19 mouse cellular contexts compared by ENCODE assay signal in the genomic region with DNA sequence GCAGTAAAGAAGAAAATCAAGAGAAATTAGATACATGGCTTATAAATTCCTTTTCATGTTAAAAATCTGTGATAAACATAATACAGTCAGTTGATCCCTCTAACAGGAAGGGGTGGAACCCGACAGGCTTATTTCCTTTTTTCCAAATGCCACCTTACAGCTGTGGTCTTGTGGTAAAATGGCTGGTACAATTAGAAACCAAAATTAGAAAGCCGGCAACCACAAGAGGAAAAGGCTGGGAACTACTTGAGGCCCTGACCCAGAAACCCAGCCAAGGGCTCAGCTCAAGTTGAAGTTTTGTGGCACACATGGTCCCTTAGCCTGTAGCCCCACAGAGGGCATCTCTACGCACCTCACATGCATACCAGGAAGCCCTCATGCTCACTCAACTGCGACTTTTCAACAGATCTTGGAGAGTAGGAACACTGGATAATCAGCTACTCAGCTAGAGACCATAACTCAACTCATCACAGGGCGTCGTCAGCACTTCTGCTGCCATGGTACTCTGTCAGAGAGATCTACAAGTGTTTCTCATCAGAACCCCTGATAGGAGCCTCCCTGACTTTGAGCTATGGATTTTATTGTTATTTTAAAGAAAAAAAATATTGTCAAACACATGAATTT.
A peak's percentile ranks its signal among the peaks of the same experiment; 100 is the strongest.
DNase-seq lines count a peak whose midpoint lies in the region; ATAC-seq and TF ChIP-seq lines count a peak whose summit lies in the region.
"Had no signal": no experiment of that assay in that cellular context is flagged by ENCODE, and none has a peak within 500 bp of the region (broad histone marks: within the 10 kb centered on the region; RNA-seq: fewer than 3 reads in every experiment).

No protein-coding gene starts in this region.

- ATAC-seq in heart, embryonic 14.5 days (ENCODE audit: insufficient number of reproducible peaks, insufficient read depth, low FRiP score, low read depth): no peak
- ATAC-seq in limb, embryonic 13.5 days (ENCODE audit: low FRiP score, low read depth): no peak; the same call in 1 of the 2 replicates
- ATAC-seq in lung, postnatal 0 days: no peak
- no peak for ATAC-seq in midbrain, embryonic 15.5 days (replicated peaks)
- ATAC-seq: CD4-positive, CD25-positive, alpha-beta regulatory T cell, adult 4 months; forebrain, embryonic 13.5 days; intestine, postnatal 0 days; midbrain, embryonic 16.5 days had no signal

- H3K4me1 ChIP-seq in heart, embryonic 14.5 days (ENCODE audit: control insufficient read depth in 2 of 2, insufficient read depth in 2 of 2, low read length in 2 of 2): peaks cover 8 to 24% of the 10 kb centered on the region in 2 experiments
- H3K4me1 ChIP-seq in heart, adult 2 months (ENCODE audit: control insufficient read depth, insufficient read depth, low read length): peaks cover 2% of the 10 kb centered on the region
- peaks cover 13 to 32% of the 10 kb centered on the region in 2 experiments; a peak in 3 of 4 replicates for H3K4me1 ChIP-seq in CH12.LX (ENCODE audit: control insufficient read depth in 1 of 2, insufficient read depth in 2 of 2)
- peaks cover 21% of the 10 kb centered on the region for H3K4me1 ChIP-seq in limb, embryonic 13.5 days
- no peaks in the 10 kb centered on the region for H3K4me1 ChIP-seq in lung, postnatal 0 days (ENCODE audit: insufficient read depth, low read depth, low read length)
- H3K4me1 ChIP-seq in midbrain, embryonic 15.5 days: no peaks in the 10 kb centered on the region
- H3K4me1 ChIP-seq: forebrain, embryonic 13.5 days; hindbrain, embryonic 12.5 days; neural tube, embryonic 15.5 days had no signal

- H3K27ac ChIP-seq in heart, embryonic 14.5 days (replicated peaks in 1 of 2; ENCODE audit: control insufficient read depth in 1 of 2, insufficient read depth in 1 of 2, low read depth in 2 of 2, low read length in 2 of 2): peak overlapping the region; percentile 53 to 55
- H3K27ac ChIP-seq in heart, adult 2 months: no peak overlapping the region
- no peak overlapping the region for H3K27ac ChIP-seq in CH12.LX (ENCODE audit: insufficient read depth, low read depth)
- H3K27ac ChIP-seq in limb, embryonic 13.5 days: peak overlapping the region; percentile 33; the same call in 1 of the 2 replicates
- no peak overlapping the region for H3K27ac ChIP-seq in lung, postnatal 0 days (ENCODE audit: low read length)
- no peak overlapping the region for H3K27ac ChIP-seq in midbrain, embryonic 15.5 days
- H3K27ac ChIP-seq: forebrain, embryonic 13.5 days; hindbrain, embryonic 12.5 days; limb, embryonic 12.5 days; neural tube, embryonic 15.5 days had no signal

- no peak for TF ChIP-seq RAD21 in CH12.LX (IDR thresholded peaks at IDR 0.05; ENCODE audit: low read depth, low read length)

- no peak overlapping the region for H3K9ac ChIP-seq in heart, embryonic 14.5 days (ENCODE audit: low read length)
- no peak overlapping the region for H3K9ac ChIP-seq in heart, adult 2 months (ENCODE audit: low read depth, low read length)
- no peak overlapping the region for H3K9ac ChIP-seq in CH12.LX (ENCODE audit: insufficient read depth, low read depth)
- H3K9ac ChIP-seq in limb, embryonic 13.5 days: no peak overlapping the region
- H3K9ac ChIP-seq in lung, postnatal 0 days (replicated peaks; ENCODE audit: low read depth): no peak overlapping the region
- no peak overlapping the region for H3K9ac ChIP-seq in midbrain, embryonic 15.5 days
- H3K9ac ChIP-seq: forebrain, embryonic 13.5 days; hindbrain, embryonic 12.5 days; limb, embryonic 12.5 days; lung, embryonic 14.5 days; neural tube, embryonic 15.5 days had no signal

- TF ChIP-seq CTCF in heart, adult 2 months (IDR thresholded peaks at IDR 0.05): no peak
- no peak for TF ChIP-seq CTCF in CH12.LX (conservative IDR thresholded peaks at IDR 0.05 in 1 of 2, IDR thresholded peaks at IDR 0.05 in 1 of 2; ENCODE audit: low read depth in 2 of 2, low read length in 2 of 2)
- no peak for TF ChIP-seq CTCF in lung, postnatal 0 days (IDR thresholded peaks at IDR 0.05)

- DNase-seq in heart, adult 2 months: no peak
- no peak for DNase-seq in CH12.LX (ENCODE audit: extremely low read depth)
- peak; percentile 38 for DNase-seq in embryo, embryonic 10.5 days (ENCODE audit: low spot score)
- no peak for DNase-seq in lung, postnatal 0 days (ENCODE audit: low spot score)
- no peak for DNase-seq in lung, postnatal 10 days
- DNase-seq: adrenal gland, adult 8-10 months; gastrocnemius, postnatal 10 days; lung, embryonic 14.5 days; thymus, adult 18-20 months had no signal

- H3K79me2 ChIP-seq in heart, adult 2 months (replicated peaks; ENCODE audit: control insufficient read depth, insufficient read depth, low read length): no peaks in the 10 kb centered on the region
- H3K79me2 ChIP-seq in CH12.LX (replicated peaks; ENCODE audit: control insufficient read depth, extremely low read depth, insufficient read depth, poor library complexity, severe bottlenecking): no peaks in the 10 kb centered on the region

- intact Hi-C loops in heart, adult 2 months (cut with DNase I): loop anchor here (10.0 kb wide), 1 partner anchor 631 kb away; no protein-coding TSS in a partner anchor

- no peaks in the 10 kb centered on the region for H3K9me3 ChIP-seq in heart, embryonic 14.5 days (ENCODE audit: control insufficient read depth, low read length)
- H3K9me3 ChIP-seq in CH12.LX (replicated peaks; ENCODE audit: low read length): no peaks in the 10 kb centered on the region
- H3K9me3 ChIP-seq in limb, embryonic 13.5 days: no peaks in the 10 kb centered on the region
- no peaks in the 10 kb centered on the region for H3K9me3 ChIP-seq in lung, postnatal 0 days (ENCODE audit: low read length)
- no peaks in the 10 kb centered on the region for H3K9me3 ChIP-seq in midbrain, embryonic 15.5 days
- H3K9me3 ChIP-seq: forebrain, embryonic 13.5 days; hindbrain, embryonic 12.5 days; limb, embryonic 12.5 days; neural tube, embryonic 15.5 days had no signal

- H3K27me3 ChIP-seq in heart, embryonic 14.5 days (ENCODE audit: control insufficient read depth, insufficient read depth, low read length): no peaks in the 10 kb centered on the region
- no peaks in the 10 kb centered on the region for H3K27me3 ChIP-seq in heart, adult 2 months (ENCODE audit: control insufficient read depth, insufficient read depth, low read length)
- no peaks in the 10 kb centered on the region for H3K27me3 ChIP-seq in CH12.LX (replicated peaks)
- H3K27me3 ChIP-seq in limb, embryonic 13.5 days: no peaks in the 10 kb centered on the region
- no peaks in the 10 kb centered on the region for H3K27me3 ChIP-seq in lung, postnatal 0 days (replicated peaks; ENCODE audit: insufficient read depth, low read length)
- no peaks in the 10 kb centered on the region for H3K27me3 ChIP-seq in midbrain, embryonic 15.5 days (replicated peaks)
- H3K27me3 ChIP-seq: forebrain, embryonic 13.5 days; hindbrain, embryonic 12.5 days; limb, embryonic 12.5 days; neural tube, embryonic 15.5 days had no signal

- dilution Hi-C loops in CH12.LX (cut with MboI; ENCODE audit: extremely low pct_ligation_motif_present, extremely low pct_unique_long_range_greater_than_20kb, low sequenced_read_pairs): no loop called here

- 46% methylated on average over 6 of the region's 6 CpGs for WGBS in heart, embryonic 14.5 days
- 65% methylated on average over 6 of the region's 6 CpGs for WGBS in heart, adult 2 months
- 44% methylated on average over 6 of the region's 6 CpGs for WGBS in limb, embryonic 13.5 days
- 65% methylated on average over 6 of the region's 6 CpGs for WGBS in lung, postnatal 0 days
- 84% methylated on average over 6 of the region's 6 CpGs for WGBS in midbrain, embryonic 15.5 days

- no peak overlapping the region for H3K4me2 ChIP-seq in heart, embryonic 14.5 days (ENCODE audit: low read length)
- no peak overlapping the region for H3K4me2 ChIP-seq in CH12.LX (ENCODE audit: insufficient read depth, low read depth, poor library complexity, severe bottlenecking)
- no peak overlapping the region for H3K4me2 ChIP-seq in limb, embryonic 13.5 days (replicated peaks)
- H3K4me2 ChIP-seq in lung, postnatal 0 days (replicated peaks; ENCODE audit: low read depth, low read length): no peak overlapping the region
- H3K4me2 ChIP-seq in midbrain, embryonic 15.5 days: no peak overlapping the region
- H3K4me2 ChIP-seq: forebrain, embryonic 13.5 days; hindbrain, embryonic 12.5 days; limb, embryonic 12.5 days; lung, embryonic 14.5 days; neural tube, embryonic 15.5 days had no signal

- no peak for TF ChIP-seq EP300 in heart, adult 2 months (IDR thresholded peaks at IDR 0.05; ENCODE audit: insufficient read depth, low read depth, low read length)
- no peak for TF ChIP-seq EP300 in CH12.LX (IDR thresholded peaks at IDR 0.05; ENCODE audit: low read length)
- TF ChIP-seq EP300 in lung, postnatal 0 days (IDR thresholded peaks at IDR 0.05): no peak

- H3K4me3 ChIP-seq in heart, embryonic 14.5 days (ENCODE audit: control insufficient read depth in 1 of 2, insufficient read depth in 1 of 2, low read depth in 1 of 2, low read length in 2 of 2): no peak overlapping the region
- H3K4me3 ChIP-seq in heart, adult 2 months: no peak overlapping the region
- H3K4me3 ChIP-seq in CH12.LX (replicated peaks in 1 of 3; ENCODE audit: low read depth in 2 of 3, low read length in 2 of 3, poor library complexity in 1 of 3): no peak overlapping the region
- no peak overlapping the region for H3K4me3 ChIP-seq in limb, embryonic 13.5 days
- no peak overlapping the region for H3K4me3 ChIP-seq in lung, postnatal 0 days (ENCODE audit: low read depth, low read length)
- H3K4me3 ChIP-seq in midbrain, embryonic 15.5 days: no peak overlapping the region
- H3K4me3 ChIP-seq: forebrain, embryonic 13.5 days; hindbrain, embryonic 12.5 days; limb, embryonic 12.5 days; neural tube, embryonic 15.5 days had no signal

- no peak for TF ChIP-seq POLR2A in heart, adult 2 months (IDR thresholded peaks at IDR 0.05; ENCODE audit: insufficient read depth, low read depth, low read length)
- no peak for TF ChIP-seq POLR2A in CH12.LX (IDR thresholded peaks at IDR 0.05; ENCODE audit: low read depth, low read length)

- in situ Hi-C loops in CH12.LX (cut with MboI; ENCODE audit: low pct_ligation_motif_present, low pct_unique_long_range_greater_than_20kb, low sequenced_read_pairs): no loop called here

- H3K36me3 ChIP-seq in heart, embryonic 14.5 days (ENCODE audit: control insufficient read depth, insufficient read depth, low read length): no peaks in the 10 kb centered on the region
- H3K36me3 ChIP-seq in heart, adult 2 months (ENCODE audit: control insufficient read depth, insufficient read depth, low read length): no peaks in the 10 kb centered on the region
- no peaks in the 10 kb centered on the region for H3K36me3 ChIP-seq in CH12.LX (replicated peaks in 1 of 2; ENCODE audit: control insufficient read depth in 1 of 2, insufficient read depth in 1 of 2, low read length in 1 of 2)
- H3K36me3 ChIP-seq in limb, embryonic 13.5 days: no peaks in the 10 kb centered on the region
- no peaks in the 10 kb centered on the region for H3K36me3 ChIP-seq in lung, postnatal 0 days (ENCODE audit: insufficient read depth, low read length)
- no peaks in the 10 kb centered on the region for H3K36me3 ChIP-seq in midbrain, embryonic 15.5 days (replicated peaks)
- H3K36me3 ChIP-seq: hindbrain, embryonic 12.5 days; limb, embryonic 12.5 days; neural tube, embryonic 15.5 days had no signal

TF ChIP-seq in CH12.LX, 34 proteins besides CTCF, POLR2A, EP300 and RAD21:
- 0 out of 2 replicates have a peak, but pooled peaks have one; percentile 33 for TF ChIP-seq MEF2A (IDR thresholded peaks at IDR 0.05; ENCODE audit: borderline replicate concordance, low read depth, low read length)
- TF ChIP-seq MAX (IDR thresholded peaks at IDR 0.05; ENCODE audit: low read length): no peak

Comparison
In these comparisons a context has a peak if more than half of its experiments do, and no peak if none do; other contexts are left out.
1. H3K27ac ChIP-seq: peak in heart, embryonic 14.5 days (2 of 2) and limb, embryonic 13.5 days (single experiment); none in heart, adult 2 months (single experiment), CH12.LX (single experiment), lung, postnatal 0 days (single experiment) and midbrain, embryonic 15.5 days (single experiment).